Mouse (Mus musculus) embryo, embryonic 11 days (tissue): ENCODE measurements at regions not wholly inside any gene's neighbourhood (a gene's known extent, or its start where the extent isn't known, plus 50 kb on each side); places are given as distances from the start of the nearest gene placed in this dataset.

ENCODE experiments used
- DNase-seq: peaks from one replicate; pipeline ENCODE4 v3.0.0-alpha.2; 2015

- DNase-seq = no peak
These were observed 109.6 kb upstream of the Zbtb40 start for GRCm38 (mm10) chr4:137158201-137158600.

- DNase-seq = no peak
These were observed 108.0 kb upstream of the Zbtb40 start for GRCm38 (mm10) chr4:137156441-137157105.

GRCm38 (mm10) chr4:137148756-137149155 is 100.2 kb upstream of the Zbtb40 start:
- DNase-seq = no peak

- no peak for DNase-seq
These were observed 99.2 kb upstream of the Zbtb40 start for GRCm38 (mm10) chr4:137147795-137148194.

- no peak for DNase-seq
These were observed 97.7 kb upstream of the Zbtb40 start for GRCm38 (mm10) chr4:137146326-137146725.

- peak; percentile 78 for DNase-seq
These were observed 93.7 kb upstream of the Zbtb40 start for GRCm38 (mm10) chr4:137142316-137142715.

- no peak for DNase-seq
These were observed 90.6 kb upstream of the Zbtb40 start for GRCm38 (mm10) chr4:137139051-137139705.

- DNase-seq = no peak
These were observed 89.5 kb upstream of the Zbtb40 start for GRCm38 (mm10) chr4:137138127-137138526.

GRCm38 (mm10) chr4:137136313-137136712 is 87.7 kb upstream of the Zbtb40 start:
- DNase-seq = no peak

- no peak for DNase-seq
These were observed 87.2 kb upstream of the Zbtb40 start for GRCm38 (mm10) chr4:137135792-137136191.

GRCm38 (mm10) chr4:137134553-137134952 is 86.0 kb upstream of the Zbtb40 start:
- no peak for DNase-seq

- peak; percentile 46 for DNase-seq
These were observed 85.2 kb upstream of the Zbtb40 start for GRCm38 (mm10) chr4:137133789-137134188.

- no peak for DNase-seq
These were observed 82.1 kb upstream of the Zbtb40 start for GRCm38 (mm10) chr4:137130619-137131212.

GRCm38 (mm10) chr4:137128152-137128551 is 79.6 kb upstream of the Zbtb40 start:
- peak; percentile 67 for DNase-seq

GRCm38 (mm10) chr4:137121684-137122083 is 73.1 kb upstream of the Zbtb40 start:
- DNase-seq = no peak

- no peak for DNase-seq
These were observed 72.0 kb upstream of the Zbtb40 start for GRCm38 (mm10) chr4:137120597-137120996.

GRCm38 (mm10) chr4:137118332-137118715 is 69.7 kb upstream of the Zbtb40 start:
- no peak for DNase-seq

- DNase-seq = peak; percentile 94
These were observed 69.1 kb upstream of the Zbtb40 start for GRCm38 (mm10) chr4:137117471-137118331.

- DNase-seq = no peak
These were observed 66.5 kb upstream of the Zbtb40 start for GRCm38 (mm10) chr4:137115062-137115461.

GRCm38 (mm10) chr4:137110276-137110675 is 61.7 kb upstream of the Zbtb40 start:
- DNase-seq = no peak

- peak; percentile 33 for DNase-seq
These were observed 55.9 kb upstream of the Zbtb40 start for GRCm38 (mm10) chr4:137104447-137105044.

GRCm38 (mm10) chr4:137101169-137101568 is 52.6 kb upstream of the Zbtb40 start:
- no peak for DNase-seq

GRCm38 (mm10) chr4:137100756-137101155 is 52.2 kb upstream of the Zbtb40 start:
- DNase-seq = no peak
